Mouse (Mus musculus) stomach, postnatal 0 days (tissue): Measurements from ENCODE around the gene Gstp3.

Source experiments
- CTCF ChIP-seq: IDR thresholded peaks from 2 replicates; pipeline ENCODE4 v1.5.1; 2016; ENCODE audit warnings: antibody characterized with exemption, low read depth, mild to moderate bottlenecking, moderate library complexity
- EP300 ChIP-seq: optimal IDR thresholded peaks from 2 replicates; pipeline ENCODE3; 2016; ENCODE audit warnings: antibody characterized with exemption

- TF ChIP-seq CTCF (no peak), EP300 (no peak)
Observed at GRCm38 (mm10) chr19:4094348-4094747, 35.0 kb upstream of the Gstp3 start.
